Mouse (Mus musculus) CH12.LX (cell line): ENCODE measurements around the gene Cacnb4. TPM values are rescaled to one million over a fixed set of nuclear protein-coding genes. Genes with fewer than 3 reads are reported as not detected.

Experiments used
- DNase-seq: peaks from one replicate; pipeline ENCODE4 v3.0.0-alpha.2; 2013; ENCODE audit errors: extremely low read depth
- H3K27ac ChIP-seq: 2 replicates; pipeline ENCODE4 v1.5.1; 2012; ENCODE audit warnings: low read depth, mild to moderate bottlenecking, control low read depth, moderate library complexity; ENCODE audit not compliant: insufficient read depth
- H3K27me3 ChIP-seq: replicated peaks from 2 replicates; pipeline ENCODE3; 2012; ENCODE audit warnings: inconsistent platforms
- H3K36me3 ChIP-seq, 2 experiments: replicated peaks in 1 of 2; 2 replicates each; pipeline versions ENCODE3 to v1.6.1; 2012; ENCODE audit warnings: inconsistent platforms in 1 of 2, low read length in 1 of 2, mild to moderate bottlenecking in 1 of 2, mixed read lengths in 1 of 2, moderate library complexity in 1 of 2; ENCODE audit not compliant: control insufficient read depth in 1 of 2, insufficient read depth in 1 of 2
- H3K4me1 ChIP-seq, 2 experiments: 2 replicates each; pipeline ENCODE4 v1.6.1; 2012; ENCODE audit warnings: inconsistent platforms in 1 of 2, moderate library complexity in 1 of 2; ENCODE audit not compliant: insufficient read depth in 2 of 2, control insufficient read depth in 1 of 2
- H3K4me2 ChIP-seq: 2 replicates; pipeline ENCODE4 v1.6.1; 2012; ENCODE audit warnings: low read depth, mild to moderate bottlenecking, control low read depth; ENCODE audit not compliant: poor library complexity, insufficient read depth, severe bottlenecking
- H3K4me3 ChIP-seq, 3 experiments: fragments of 150-350 bp in 1 of 3; sonication (generic) in 1 of 3; replicated peaks in 1 of 3; 2 replicates each; pipeline versions ENCODE3 to v1.5.1; 2011 to 2012; ENCODE audit warnings: low read depth in 2 of 3, low read length in 2 of 3, mild to moderate bottlenecking in 2 of 3, moderate library complexity in 2 of 3, control low read depth in 1 of 3, improper control_type of control experiment in 1 of 3, inconsistent platforms in 1 of 3, mixed read lengths in 1 of 3; ENCODE audit not compliant: poor library complexity in 1 of 3
- H3K79me2 ChIP-seq: replicated peaks from 2 replicates; pipeline ENCODE4 v1.6.1; 2012; ENCODE audit warnings: mild to moderate bottlenecking, moderate library complexity; ENCODE audit not compliant: control insufficient read depth, poor library complexity, insufficient read depth, severe bottlenecking; ENCODE audit errors: extremely low read depth
- H3K9ac ChIP-seq: 2 replicates; pipeline ENCODE4 v1.6.1; 2012; ENCODE audit warnings: low read depth, mild to moderate bottlenecking, control low read depth, moderate library complexity; ENCODE audit not compliant: insufficient read depth
- H3K9me3 ChIP-seq: replicated peaks from 2 replicates; pipeline ENCODE3; 2012; ENCODE audit warnings: low read length, inconsistent platforms, mixed read lengths
- BHLHE40 ChIP-seq: IDR thresholded peaks from 2 replicates; pipeline ENCODE4 v1.6.1; 2011; ENCODE audit warnings: mild to moderate bottlenecking, low read depth, low read length, improper control_type of control experiment
- CHD2 ChIP-seq: IDR thresholded peaks from 2 replicates; pipeline ENCODE4 v1.6.1; 2011; ENCODE audit warnings: low read length, improper control_type of control experiment
- E2F4 ChIP-seq: IDR thresholded peaks from 2 replicates; pipeline ENCODE4 v1.6.1; 2011; ENCODE audit warnings: low read depth, low read length, improper control_type of control experiment; ENCODE audit not compliant: insufficient replicate concordance
- EP300 ChIP-seq: IDR thresholded peaks from 2 replicates; pipeline ENCODE4 v1.6.1; 2011; ENCODE audit warnings: low read length, improper control_type of control experiment
- ETS1 ChIP-seq: conservative IDR thresholded peaks from 2 replicates; pipeline ENCODE4 v1.6.1; 2012; ENCODE audit warnings: low read depth, mild to moderate bottlenecking, inconsistent platforms, low read length, improper control_type of control experiment, moderate library complexity
- IRF4 ChIP-seq: IDR thresholded peaks from 2 replicates; pipeline ENCODE4 v1.6.1; 2014; ENCODE audit warnings: low read depth, mild to moderate bottlenecking, inconsistent platforms, low read length, improper control_type of control experiment
- JUN ChIP-seq: IDR thresholded peaks from 2 replicates; pipeline ENCODE4 v1.6.1; 2011; ENCODE audit warnings: low read depth, mild to moderate bottlenecking, low read length, improper control_type of control experiment, moderate library complexity; ENCODE audit not compliant: insufficient read depth
- JUND ChIP-seq: conservative IDR thresholded peaks from 2 replicates; pipeline ENCODE4 v1.6.1; 2011; ENCODE audit warnings: low read depth, low read length, improper control_type of control experiment
- KAT2A ChIP-seq: IDR thresholded peaks from 2 replicates; pipeline ENCODE4 v1.6.1; 2012; ENCODE audit warnings: low read length, improper control_type of control experiment, inconsistent platforms; ENCODE audit not compliant: insufficient replicate concordance
- MAFK ChIP-seq: IDR thresholded peaks from 2 replicates; pipeline ENCODE4 v1.6.1; 2011; ENCODE audit warnings: low read length, improper control_type of control experiment; ENCODE audit not compliant: insufficient replicate concordance
- MAX ChIP-seq: IDR thresholded peaks from 2 replicates; pipeline ENCODE4 v1.6.1; 2011; ENCODE audit warnings: low read length, improper control_type of control experiment
- MAZ ChIP-seq: IDR thresholded peaks from 2 replicates; pipeline ENCODE4 v1.6.1; 2012; ENCODE audit warnings: low read depth, mild to moderate bottlenecking, inconsistent platforms, low read length, improper control_type of control experiment, moderate library complexity
- MYC ChIP-seq: IDR thresholded peaks from 2 replicates; pipeline ENCODE4 v1.6.1; 2011; ENCODE audit warnings: low read depth, mild to moderate bottlenecking, improper control_type of control experiment, low read length
- NELFE ChIP-seq: IDR thresholded peaks from 2 replicates; pipeline ENCODE4 v1.6.1; 2011; ENCODE audit warnings: low read depth, low read length, improper control_type of control experiment
- NRF1 ChIP-seq: IDR thresholded peaks from 2 replicates; pipeline ENCODE4 v1.6.1; 2014; ENCODE audit warnings: low read depth, mild to moderate bottlenecking, inconsistent platforms, low read length, improper control_type of control experiment, moderate library complexity
- PAX5 ChIP-seq: IDR thresholded peaks from 2 replicates; pipeline ENCODE4 v1.6.1; 2012; ENCODE audit warnings: low read length, inconsistent platforms, mixed read lengths
- POLR2A ChIP-seq: IDR thresholded peaks from 2 replicates; pipeline ENCODE4 v1.6.1; 2011; ENCODE audit warnings: low read depth, mild to moderate bottlenecking, improper control_type of control experiment, low read length
- POLR2AphosphoS2 ChIP-seq: IDR thresholded peaks from 2 replicates; pipeline ENCODE4 v1.6.1; 2011; ENCODE audit warnings: low read depth, low read length, improper control_type of control experiment
- RAD21 ChIP-seq: IDR thresholded peaks from 2 replicates; pipeline ENCODE4 v1.6.1; 2011; ENCODE audit warnings: low read depth, mild to moderate bottlenecking, low read length, improper control_type of control experiment, moderate library complexity
- SIN3A ChIP-seq: IDR thresholded peaks from 2 replicates; pipeline ENCODE4 v1.6.1; 2012; ENCODE audit warnings: low read length, improper control_type of control experiment, inconsistent platforms
- SMC3 ChIP-seq: IDR thresholded peaks from 2 replicates; pipeline ENCODE4 v1.6.1; 2011; ENCODE audit warnings: low read depth, low read length, improper control_type of control experiment
- TBP ChIP-seq: conservative IDR thresholded peaks from 2 replicates; pipeline ENCODE4 v1.6.1; 2011; ENCODE audit warnings: low read depth, low read length, improper control_type of control experiment
- TCF12 ChIP-seq: IDR thresholded peaks from 2 replicates; pipeline ENCODE4 v1.6.1; 2014; ENCODE audit warnings: low read depth, mild to moderate bottlenecking, inconsistent platforms, low read length, improper control_type of control experiment
- USF2 ChIP-seq: conservative IDR thresholded peaks from 2 replicates; pipeline ENCODE4 v1.6.1; 2011; ENCODE audit warnings: low read depth, low read length, improper control_type of control experiment
- ZC3H11A ChIP-seq: IDR thresholded peaks from 2 replicates; pipeline ENCODE4 v1.6.1; 2012; ENCODE audit warnings: low read depth, mild to moderate bottlenecking, inconsistent platforms, low read length, improper control_type of control experiment
- ZNF384 ChIP-seq: IDR thresholded peaks from 2 replicates; pipeline ENCODE4 v1.6.1; 2012; ENCODE audit warnings: low read depth, low read length, improper control_type of control experiment, inconsistent platforms
- dilution Hi-C: fragments of 300-500 bp; cut with MboI; formaldehyde crosslinking; loops from 2 replicates; pipeline ENCODE4 v1.14.3; 2020; ENCODE audit warnings: low sequenced_read_pairs; ENCODE audit not compliant: extremely low pct_unique_long_range_greater_than_20kb, extremely low pct_ligation_motif_present
- in situ Hi-C: fragments of 300-500 bp; cut with MboI; formaldehyde crosslinking; loops from 3 replicates; pipeline ENCODE4 v1.14.3; 2019; ENCODE audit warnings: low sequenced_read_pairs, low pct_ligation_motif_present, low pct_unique_long_range_greater_than_20kb, mixed read lengths
- polyA plus RNA-seq: library from polyadenylated mRNA; unstranded; fragments of >175 nt; gene quantifications from 2 replicates; pipeline ENCODE4 v1.2.1, GENCODE M21; 2012; ENCODE audit warnings: low read depth; ENCODE audit not compliant: insufficient read length
- total RNA-seq, 2 experiments: library from RNA; depleted of rRNA; stranded (reverse); fragments of 300-350 nt in 1 of 2; fragments of >200 nt in 1 of 2; gene quantifications; 2 replicates each; pipeline ENCODE4 v1.2.3; 2012 to 2014

The Cacnb4 gene
- total and polyA plus RNA-seq, 3 experiments = 0.77 to 3.4 (median 1.5) TPM

DNA sequence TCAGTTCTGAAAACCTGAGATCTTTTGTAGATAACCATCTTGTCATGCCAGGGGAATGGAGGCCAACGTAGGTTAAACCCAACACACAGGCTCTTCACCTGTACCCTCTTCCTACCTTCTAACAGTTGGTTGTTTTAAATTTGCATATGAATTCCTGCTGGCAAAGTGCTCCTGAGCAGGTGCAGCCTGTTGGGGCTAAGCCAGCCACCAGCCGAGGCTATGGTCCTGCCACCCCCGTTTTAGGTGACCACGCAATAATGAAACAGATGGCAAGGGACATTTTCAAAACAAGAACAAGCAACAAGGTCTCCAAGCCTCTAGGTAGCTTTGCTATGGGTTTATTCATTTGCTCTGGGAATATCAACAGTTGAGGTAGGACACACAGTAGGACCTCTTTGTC is 200.8 kb downstream of the Cacnb4 start:
- H3K79me2 ChIP-seq = no peaks in the 10 kb centered on the region
- no peak overlapping the region for H3K27ac ChIP-seq
- in situ Hi-C loops = no loop called here

DNA sequence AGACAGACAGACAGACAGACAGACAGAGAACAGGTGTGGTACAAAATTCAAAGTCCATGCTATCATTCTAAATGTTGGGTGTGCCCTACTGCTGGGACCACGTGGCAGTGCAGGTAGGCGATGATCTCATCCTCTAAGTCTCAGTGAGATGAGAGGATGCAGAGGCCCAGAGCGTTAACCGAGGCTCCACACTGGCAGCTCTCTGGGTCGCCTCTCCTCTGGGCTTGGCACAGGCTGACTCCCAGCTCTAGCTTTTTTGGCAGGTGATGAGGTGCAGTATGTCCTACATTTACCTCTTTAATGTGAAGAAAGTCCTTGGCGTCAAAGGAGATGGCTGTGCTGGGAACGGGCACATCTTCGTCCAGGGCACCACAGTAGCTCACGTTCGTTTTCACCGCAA is 202.1 kb downstream of the Cacnb4 start:
- H3K27ac ChIP-seq = no peak overlapping the region
- H3K9ac ChIP-seq = no peak overlapping the region
- peaks cover 0 to 6% of the 10 kb centered on the region in 2 experiments for H3K36me3 ChIP-seq
- H3K79me2 ChIP-seq = no peaks in the 10 kb centered on the region
- H3K9me3 ChIP-seq = no peaks in the 10 kb centered on the region
- no peaks in the 10 kb centered on the region for H3K27me3 ChIP-seq
- dilution Hi-C loops = no loop called here
- in situ Hi-C loops = no loop called here
- H3K4me3 ChIP-seq = no peak overlapping the region
- no peak overlapping the region for H3K4me2 ChIP-seq
- H3K4me1 ChIP-seq = peaks cover 4 to 32% of the 10 kb centered on the region in 2 experiments
- TF ChIP-seq POLR2A = no peak
- no peak for TF ChIP-seq SMC3
- TF ChIP-seq MAZ = no peak
- TF ChIP-seq ZNF384 = no peak
- DNase-seq = no peak

More for the DNA sequence above, 200.8 kb downstream of the Cacnb4 start:
- dilution Hi-C loops = no loop called here
- H3K4me3 ChIP-seq = no peak overlapping the region
- no peaks in the 10 kb centered on the region for H3K9me3 ChIP-seq
- peaks cover 4 to 32% of the 10 kb centered on the region in 2 experiments for H3K4me1 ChIP-seq
- H3K36me3 ChIP-seq = peaks cover 0 to 6% of the 10 kb centered on the region in 2 experiments
- H3K27me3 ChIP-seq = no peaks in the 10 kb centered on the region
- TF ChIP-seq TBP (no peak), JUN (no peak), KAT2A (no peak), POLR2A (no peak), EP300 (no peak), E2F4 (no peak), NELFE (no peak), POLR2AphosphoS2 (no peak), MAX (no peak), SIN3A (no peak), ZNF384 (no peak)
- no peak overlapping the region for H3K4me2 ChIP-seq
- no peak overlapping the region for H3K9ac ChIP-seq
- no peak for DNase-seq

DNA sequence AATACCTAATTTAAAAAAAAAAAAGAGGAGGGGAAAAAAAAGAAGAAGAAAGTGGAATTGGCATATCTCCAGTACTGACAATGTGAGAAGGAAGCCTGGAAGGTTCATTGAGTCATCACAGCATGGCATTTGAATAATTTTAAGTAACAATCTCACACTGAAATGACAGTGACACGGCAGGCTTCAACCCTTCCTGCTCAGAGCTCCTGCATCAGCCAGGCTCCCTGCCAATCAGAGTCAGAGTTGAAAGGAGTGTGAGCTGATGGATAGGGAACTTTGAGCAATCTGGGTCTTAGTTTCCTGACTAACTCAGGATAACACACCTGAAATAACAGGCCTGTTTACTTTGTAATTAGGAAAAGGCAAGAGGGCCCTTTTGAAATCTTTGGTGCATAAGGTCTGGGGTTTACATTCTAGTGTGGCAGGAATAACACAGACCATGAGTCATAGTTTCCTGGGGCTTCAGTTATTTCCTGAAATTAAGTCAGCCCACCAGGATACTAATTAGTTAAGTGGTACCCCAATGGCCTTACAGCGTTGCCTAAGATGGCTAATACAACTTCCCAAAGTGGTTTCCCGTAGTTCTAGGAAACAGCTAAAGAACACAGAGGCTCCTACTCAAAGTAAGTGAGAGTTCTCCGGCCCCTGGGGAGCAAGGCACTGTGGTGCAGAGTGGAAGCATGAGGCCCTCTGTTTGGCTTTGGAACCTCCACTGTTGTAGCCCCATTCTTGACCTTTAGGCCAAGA is 204.9 kb downstream of the Cacnb4 start:
- no peak overlapping the region for H3K4me3 ChIP-seq
- H3K9ac ChIP-seq = no peak overlapping the region
- in situ Hi-C loops (no loop called here), dilution Hi-C loops (no loop called here)
- H3K27me3 ChIP-seq = no peaks in the 10 kb centered on the region
- no peak overlapping the region for H3K27ac ChIP-seq
- H3K4me1 ChIP-seq = peaks cover 4 to 24% of the 10 kb centered on the region in 2 experiments
- H3K36me3 ChIP-seq = peaks cover 0 to 6% of the 10 kb centered on the region in 2 experiments
- no peak for DNase-seq
- no peaks in the 10 kb centered on the region for H3K79me2 ChIP-seq
- H3K4me2 ChIP-seq = no peak overlapping the region
- no peaks in the 10 kb centered on the region for H3K9me3 ChIP-seq
- TF ChIP-seq USF2 (no peak), NRF1 (no peak), ZC3H11A (no peak), RAD21 (no peak), ZNF384 (no peak), ETS1 (no peak), JUND (no peak), IRF4 (no peak), MAFK (no peak), PAX5 (no peak), POLR2AphosphoS2 (no peak), BHLHE40 (no peak), TCF12 (no peak), MYC (no peak), CHD2 (no peak)
